Mouse (Mus musculus): ENCODE measurements around the gene Adipor1.
"Not testable (repeated sequence)": the region's sequence is repeated elsewhere in the genome, so short reads cannot be mapped to it uniquely, and the experiment has no call there.

- TF ChIP-seq CTCF (IDR thresholded peaks at IDR 0.05; ENCODE audit: low read depth, low read length); POLR2A (IDR thresholded peaks at IDR 0.05; ENCODE audit: borderline replicate concordance, low read depth, low read length): not testable (repeated sequence)
Measured at GRCm38 (mm10) chr1:134441737-134442136, 26.6 kb downstream of the Adipor1 start.
